Mouse (Mus musculus) CH12.LX (cell line): Measurements from ENCODE around the gene Krr1.
"Not testable (repeated sequence)": the region's sequence is repeated elsewhere in the genome, so short reads cannot be mapped to it uniquely, and the experiment has no call there.

Source experiments
- CHD2 ChIP-seq: IDR thresholded peaks from 2 replicates; pipeline ENCODE4 v1.6.1; 2011; ENCODE audit warnings: low read length, improper control_type of control experiment
- CTCF ChIP-seq, 2 experiments: IDR thresholded peaks in 1 of 2; conservative IDR thresholded peaks in 1 of 2; 2 replicates each; pipeline ENCODE4 v1.5.1; 2011 to 2012; ENCODE audit warnings: low read depth in 2 of 2, low read length in 2 of 2, improper control_type of control experiment in 1 of 2, inconsistent platforms in 1 of 2, mild to moderate bottlenecking in 1 of 2, moderate library complexity in 1 of 2
- ZKSCAN1 ChIP-seq: IDR thresholded peaks from 2 replicates; pipeline ENCODE4 v1.6.1; 2012; ENCODE audit warnings: low read depth, inconsistent platforms, low read length, improper control_type of control experiment, borderline replicate concordance

- TF ChIP-seq CTCF (conservative IDR thresholded peaks at IDR 0.05 in 1 of 2, IDR thresholded peaks at IDR 0.05 in 1 of 2; ENCODE audit: low read depth in 2 of 2, low read length in 2 of 2); ZKSCAN1; CHD2: not testable (repeated sequence)
Measured at GRCm38 (mm10) chr10:112009511-112009910, 37.0 kb downstream of the Krr1 start.
